Mouse (Mus musculus): ENCODE measurements around the gene Tssk3.
A peak's percentile ranks its signal among the peaks of the same experiment; 100 is the strongest.
"Not testable (repeated sequence)": the region's sequence is repeated elsewhere in the genome, so short reads cannot be mapped to it uniquely, and the experiment has no call there.

Tssk3 gene

DNA sequence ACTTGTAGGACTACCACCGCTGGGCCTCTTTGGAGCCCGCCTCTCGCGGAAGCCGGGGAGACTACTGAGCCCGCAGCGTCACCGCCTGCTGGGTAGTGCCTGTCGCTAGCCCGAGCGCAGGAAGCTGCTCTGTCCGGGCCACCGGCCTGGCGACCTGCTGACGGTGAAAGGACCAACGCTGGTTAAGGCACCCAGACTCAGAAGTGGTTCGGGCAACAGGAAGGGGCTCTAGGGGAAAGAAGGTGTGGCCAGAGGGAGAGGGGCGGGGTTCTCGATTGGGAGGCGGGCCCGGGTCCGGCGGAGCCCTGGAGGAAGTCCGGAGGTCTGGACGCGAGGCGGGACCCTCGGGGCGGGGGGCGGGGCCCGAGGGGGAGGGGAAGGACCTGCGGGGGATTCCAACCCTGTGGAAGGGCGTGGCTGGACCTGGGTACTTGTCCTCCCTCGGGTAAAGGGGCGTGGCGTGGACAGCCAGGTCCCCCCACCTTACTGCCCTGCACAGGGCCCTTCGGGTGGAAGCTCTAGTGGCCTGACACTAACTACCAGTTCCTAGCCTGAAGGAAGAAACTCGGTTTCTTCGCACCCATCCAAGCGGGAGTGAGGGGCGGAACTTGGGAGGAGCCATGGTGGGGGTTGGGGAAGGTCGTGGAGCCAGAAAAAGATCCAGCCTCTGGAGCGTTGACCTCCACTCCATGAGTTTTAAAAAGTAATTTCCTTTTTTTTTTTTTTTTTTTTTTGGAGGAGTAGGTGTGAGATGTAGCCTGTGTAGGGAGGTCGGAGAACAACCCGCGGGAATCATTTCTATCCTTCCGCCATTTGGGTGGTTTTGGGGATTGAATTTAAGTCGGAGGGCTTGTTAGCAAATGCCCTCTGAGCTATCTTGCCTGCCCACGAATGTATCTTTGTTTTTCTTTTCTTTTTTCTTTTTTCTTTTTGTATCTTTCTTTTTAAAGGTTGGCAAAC, 10.1 kb upstream of the Tssk3 start:
- DNase-seq, result peak; percentile 96

DNA sequence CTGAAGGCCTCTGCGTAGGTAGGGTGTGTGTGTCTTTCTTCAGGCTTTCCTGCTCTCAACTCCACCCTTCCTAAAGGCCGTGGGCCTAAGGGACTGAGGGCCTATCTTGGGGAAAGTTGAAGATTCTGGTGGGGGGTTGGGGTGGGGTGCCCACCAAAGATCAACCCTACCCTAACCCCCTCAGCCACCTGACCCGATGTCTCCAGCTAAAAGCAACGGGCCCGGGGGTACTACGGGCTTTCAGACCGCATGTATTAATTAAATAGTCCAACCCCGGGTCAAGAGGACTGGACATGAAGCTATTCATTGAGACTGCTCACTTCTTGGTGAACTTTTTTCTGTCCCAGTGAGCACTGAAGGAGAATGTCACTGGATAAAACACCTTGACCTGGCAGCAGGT, 9.2 kb upstream of the Tssk3 start:
- no peak for DNase-seq

DNA sequence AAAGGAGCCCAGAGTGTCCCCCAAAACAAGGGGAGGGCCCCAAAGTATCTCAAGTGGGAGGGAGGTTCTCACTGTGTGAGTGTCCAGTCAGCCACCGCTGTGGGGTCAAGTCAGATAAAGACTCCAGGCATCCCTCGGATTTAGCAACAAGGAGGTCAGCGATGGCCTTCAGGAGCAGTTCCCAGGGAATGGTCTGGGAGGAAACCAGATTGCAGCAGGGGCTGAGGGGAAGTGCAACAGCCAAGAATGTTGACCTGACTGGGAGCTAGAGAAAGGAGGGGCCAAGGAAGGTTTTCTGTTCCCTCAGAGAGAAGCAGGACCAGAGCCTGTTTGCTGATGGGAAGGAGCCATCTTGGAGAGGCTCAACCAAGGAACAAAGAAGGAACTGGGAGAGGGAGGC, 8.1 kb upstream of the Tssk3 start:
- no peak for DNase-seq

DNA sequence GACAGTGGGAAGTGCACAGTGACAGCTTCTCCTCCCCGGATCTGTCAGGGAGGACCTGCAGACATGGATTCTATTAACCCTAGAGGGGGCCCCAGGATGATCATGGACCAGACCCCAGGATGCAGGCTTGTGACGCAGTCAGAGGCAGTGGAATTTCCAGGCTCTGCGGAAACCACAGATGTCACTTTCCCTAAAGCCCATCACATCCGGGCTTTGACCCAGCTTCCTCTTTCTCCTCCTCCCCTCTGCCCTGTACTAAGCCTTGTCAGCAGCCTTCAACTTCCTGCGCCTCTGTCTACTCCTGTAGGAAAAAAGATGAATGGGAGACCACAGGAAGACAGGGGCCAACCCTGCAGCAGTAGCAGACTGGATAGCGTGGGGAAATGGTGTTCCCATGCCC, 5.8 kb upstream of the Tssk3 start:
- peak; percentile 58 for DNase-seq

DNA sequence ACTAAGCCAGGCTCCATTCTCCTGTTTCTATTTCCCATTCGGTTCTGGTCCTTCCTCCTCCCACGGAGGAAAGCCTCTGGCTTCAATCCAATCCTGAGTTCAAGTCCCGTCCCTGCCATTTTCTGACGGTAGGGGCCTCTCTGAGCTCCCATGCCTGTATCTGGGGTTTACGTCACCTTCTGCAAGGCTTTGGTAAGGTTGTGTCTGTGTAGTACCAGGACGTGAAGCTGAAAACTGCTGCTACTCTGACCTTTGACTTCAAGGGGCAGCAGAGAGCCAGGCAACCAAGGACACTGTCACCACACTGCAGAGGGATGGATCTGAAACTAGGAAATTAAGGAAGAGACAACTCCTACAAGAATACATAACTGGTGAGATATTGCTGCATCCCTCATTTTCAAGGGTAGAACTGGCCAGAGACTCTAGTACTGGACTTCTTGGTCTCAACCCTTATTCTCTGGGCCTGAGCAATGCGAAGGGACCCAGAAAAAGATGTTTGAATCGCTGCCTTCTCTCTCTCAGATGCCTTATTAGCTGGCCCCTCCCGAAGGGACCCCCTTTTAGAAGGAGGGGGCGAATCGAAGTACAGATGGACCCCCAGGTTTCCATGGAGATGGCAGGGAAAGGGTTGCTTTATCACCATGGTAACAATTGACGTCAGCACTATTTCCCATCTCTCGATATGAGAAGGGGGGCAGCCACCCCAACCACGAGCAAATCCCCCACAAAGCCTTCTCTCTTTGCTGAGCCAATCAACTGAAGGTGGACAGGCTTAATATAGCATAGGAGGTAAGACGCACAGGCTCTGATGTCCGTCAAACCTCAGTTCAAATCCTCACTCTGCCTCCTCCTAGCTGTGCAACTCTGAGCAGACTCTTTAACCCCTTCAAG, 5.1 kb upstream of the Tssk3 start:
- peak; percentile 50 for DNase-seq

DNA sequence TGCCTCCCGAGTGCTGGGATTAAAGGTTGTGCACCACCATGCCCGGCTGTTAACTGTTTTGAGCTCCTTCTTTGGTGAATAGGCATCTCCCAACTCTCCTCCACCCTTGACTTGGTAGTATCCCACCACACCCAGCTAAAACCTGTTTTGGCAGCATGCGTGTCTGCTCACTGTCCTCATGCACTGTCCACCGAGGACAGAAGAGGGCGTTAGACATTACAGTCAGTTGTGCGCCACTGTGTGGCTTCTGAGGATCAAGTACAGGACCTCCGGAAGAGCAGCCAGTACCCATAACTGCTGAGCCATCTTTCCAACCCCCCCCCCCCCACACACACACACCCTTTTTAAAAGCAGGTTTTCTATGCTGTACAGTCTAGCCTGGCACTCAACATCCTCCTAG, 3.9 kb upstream of the Tssk3 start:
- DNase-seq, result no peak

DNA sequence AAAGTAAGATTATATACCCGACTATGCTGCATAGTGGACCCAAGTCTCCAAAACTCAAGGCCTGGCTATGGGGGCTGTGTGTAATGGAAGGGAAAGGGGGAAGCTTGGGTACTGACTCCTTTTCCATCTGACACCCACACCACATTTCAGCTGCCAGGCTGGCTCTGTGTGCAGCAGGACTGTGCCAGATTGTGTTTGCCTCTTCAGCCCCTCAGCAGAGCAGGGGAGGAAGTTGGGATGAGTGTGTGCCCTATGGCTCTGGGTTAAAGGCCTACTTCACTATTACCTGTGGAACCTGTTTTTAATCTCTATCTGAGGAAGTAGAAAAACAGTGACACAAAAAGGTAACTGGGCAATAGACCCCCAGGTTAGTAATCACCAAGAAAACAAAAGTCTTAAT, 9.7 kb downstream of the Tssk3 start:
- DNase-seq, result no peak

DNA sequence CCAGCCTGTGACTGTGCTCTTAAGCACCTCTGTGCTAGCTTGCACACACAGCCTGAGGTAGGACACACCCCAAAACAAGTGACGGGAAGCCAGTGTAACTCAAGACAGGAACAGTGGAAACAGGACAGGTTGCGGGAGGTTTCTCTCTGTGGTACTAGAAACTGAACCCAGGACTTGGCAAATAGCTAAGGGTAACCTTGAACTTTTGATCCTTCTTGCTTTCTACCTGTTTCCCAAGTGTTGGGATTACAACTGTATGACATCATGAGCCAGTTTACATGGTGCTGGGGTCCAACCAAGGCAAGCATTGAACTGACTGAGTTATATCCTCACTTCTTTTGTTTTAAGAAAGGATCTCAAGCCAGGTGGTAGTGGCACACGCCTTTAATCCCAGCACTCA, 11.0 kb downstream of the Tssk3 start:
- DNase-seq, result no peak

DNA sequence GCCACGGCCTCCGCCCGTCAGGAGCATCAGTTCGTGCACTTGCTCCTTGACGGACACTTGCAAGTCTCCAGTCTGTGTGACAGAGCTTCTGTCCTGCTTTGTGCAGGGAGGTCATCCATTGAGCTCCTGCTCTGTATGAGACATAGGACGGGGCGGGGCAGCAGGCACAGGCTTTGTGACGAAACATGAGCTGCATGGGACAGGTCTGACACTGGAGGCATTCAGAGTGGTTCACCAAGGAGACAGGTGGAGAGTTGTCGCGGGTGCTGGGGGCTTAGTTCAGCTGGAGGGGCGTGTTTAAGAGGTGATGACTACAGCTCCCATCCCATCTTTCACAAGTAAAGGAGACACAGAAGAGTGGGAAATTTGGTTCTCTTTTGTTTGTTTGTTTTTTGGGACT, 14.8 kb downstream of the Tssk3 start:
- DNase-seq, result no peak

DNA sequence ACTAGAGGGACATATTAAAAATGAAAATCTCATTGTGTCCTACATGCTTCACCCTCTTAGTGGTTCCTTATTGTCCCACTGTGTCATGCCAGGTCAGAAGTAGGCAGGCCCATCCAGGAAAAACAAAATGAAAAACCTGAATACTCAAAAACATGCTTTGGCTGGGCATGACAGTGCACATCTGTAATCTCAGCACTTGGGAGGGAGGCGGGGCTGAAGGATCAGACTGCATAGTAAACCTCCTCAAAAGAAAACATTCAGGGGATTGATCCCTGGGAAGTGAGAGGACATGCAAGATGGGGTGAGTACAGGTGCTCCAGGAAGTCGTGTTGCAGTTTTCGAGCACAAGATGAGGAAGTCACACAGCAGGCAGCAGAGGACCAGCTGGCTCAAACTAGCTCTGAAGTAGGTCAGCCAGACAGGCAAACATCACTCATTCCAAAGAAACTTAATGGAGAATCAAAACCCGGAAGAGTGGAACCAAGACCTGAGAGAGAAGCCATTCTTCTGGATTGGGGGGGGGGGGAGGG, 26.5 kb downstream of the Tssk3 start:
- no peak for DNase-seq

DNA sequence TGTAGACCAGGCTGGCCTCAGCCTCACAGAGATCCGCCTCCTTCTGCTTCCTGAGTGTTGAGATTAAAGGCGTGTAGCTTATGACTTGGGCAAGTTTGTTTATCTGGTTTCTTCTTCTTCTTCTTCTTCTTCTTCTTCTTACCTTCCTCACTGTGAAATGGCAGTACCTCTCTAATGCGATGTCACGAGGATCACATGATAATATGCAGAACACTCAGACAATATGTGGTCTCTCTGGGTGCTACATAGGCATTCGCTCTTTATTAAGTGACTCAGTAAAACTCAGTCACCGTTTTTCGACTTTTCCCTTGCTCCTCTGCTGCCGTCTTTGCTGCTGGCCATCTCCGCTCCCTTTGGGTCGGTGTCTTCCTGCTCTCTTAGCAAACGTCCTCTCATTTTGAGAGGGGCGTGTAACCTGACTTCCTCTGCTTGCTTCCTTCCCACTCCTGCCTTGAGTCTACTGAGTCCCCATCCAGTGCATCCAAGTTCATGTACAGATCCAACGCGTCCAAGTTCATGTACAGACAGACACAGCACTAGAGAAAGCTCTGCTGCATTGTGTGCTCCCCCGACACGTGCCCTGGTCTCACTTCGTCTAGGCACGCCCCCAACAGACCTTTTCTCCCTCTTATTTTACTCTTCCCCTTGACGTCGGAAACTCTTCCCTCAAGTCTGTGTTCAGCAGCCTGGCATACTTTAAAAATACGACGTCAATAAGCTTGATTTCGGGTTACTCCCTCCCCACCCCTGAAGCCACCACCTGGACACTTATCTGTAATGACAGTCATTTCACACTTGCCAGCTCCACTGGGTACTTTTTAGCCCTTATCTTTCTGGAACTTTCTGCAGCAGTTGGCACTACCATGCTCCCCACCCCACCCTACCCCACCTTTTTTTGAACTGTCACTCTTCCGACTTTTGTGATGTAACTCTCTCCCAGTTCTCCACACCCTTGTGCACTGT, 27.4 kb downstream of the Tssk3 start:
- DNase-seq, result no peak

DNA sequence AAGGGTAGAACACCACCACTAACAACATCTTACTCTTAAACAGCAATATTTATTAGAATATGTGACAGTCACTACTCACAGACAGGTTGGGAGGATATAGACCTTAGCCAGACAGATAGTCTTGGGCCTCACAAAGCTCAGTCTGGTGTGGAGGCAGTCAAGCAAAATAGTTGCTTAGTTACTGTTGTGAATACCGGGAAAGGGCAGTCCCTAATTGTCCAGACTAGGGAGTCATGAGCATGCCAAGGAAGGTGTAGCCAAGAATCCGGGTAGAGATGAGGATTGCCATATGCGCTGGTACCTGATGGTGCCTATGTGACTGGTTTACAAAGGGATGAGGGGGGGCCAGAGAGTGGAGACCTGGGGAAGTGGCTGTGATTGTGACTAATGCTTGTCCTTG, 28.7 kb downstream of the Tssk3 start:
- DNase-seq, result no peak

DNA sequence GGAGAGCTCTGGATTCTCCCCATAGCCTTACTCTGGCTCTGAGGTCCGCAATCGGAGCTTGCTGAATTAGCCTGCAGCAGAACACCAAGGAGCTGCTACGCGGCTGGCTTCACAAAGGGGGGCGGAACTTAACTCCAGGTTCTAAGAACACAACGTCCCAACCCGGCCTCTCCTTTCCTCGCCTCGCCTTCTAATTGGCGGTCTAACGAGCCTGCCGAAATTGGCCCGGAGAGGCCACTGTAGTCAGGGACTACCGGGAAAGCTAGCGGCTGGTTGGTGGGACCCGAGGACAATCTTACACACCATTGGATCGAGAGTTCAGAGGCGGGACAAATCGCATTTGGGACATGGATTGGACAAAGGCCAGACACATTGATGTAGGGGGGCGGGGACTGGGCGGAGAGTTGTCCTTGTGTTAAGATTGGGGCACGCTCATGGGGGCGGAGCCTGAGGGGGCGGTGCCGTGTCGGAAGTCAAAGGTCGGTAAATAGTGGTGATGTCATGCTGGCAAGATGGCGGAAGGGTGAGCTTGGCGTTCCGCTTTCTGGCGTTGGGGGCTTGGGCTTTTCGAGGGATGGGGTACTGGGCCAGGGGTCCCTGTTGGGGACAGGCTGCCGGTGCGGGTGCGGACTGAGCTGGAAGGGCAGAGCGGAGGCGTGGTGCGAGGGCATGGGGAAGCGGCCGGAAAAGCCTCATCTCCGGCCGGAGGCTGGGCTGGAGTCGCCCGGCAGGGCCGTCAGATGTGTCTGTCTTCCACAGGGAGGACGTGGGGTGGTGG, 29.4 kb downstream of the Tssk3 start, which contains the start of gene Bsdc1:
TSS of gene Bsdc1 (plus strand) at position 399 of the 778 bp plus-strand sequence.
- DNase-seq, result peak; percentile 100

DNA sequence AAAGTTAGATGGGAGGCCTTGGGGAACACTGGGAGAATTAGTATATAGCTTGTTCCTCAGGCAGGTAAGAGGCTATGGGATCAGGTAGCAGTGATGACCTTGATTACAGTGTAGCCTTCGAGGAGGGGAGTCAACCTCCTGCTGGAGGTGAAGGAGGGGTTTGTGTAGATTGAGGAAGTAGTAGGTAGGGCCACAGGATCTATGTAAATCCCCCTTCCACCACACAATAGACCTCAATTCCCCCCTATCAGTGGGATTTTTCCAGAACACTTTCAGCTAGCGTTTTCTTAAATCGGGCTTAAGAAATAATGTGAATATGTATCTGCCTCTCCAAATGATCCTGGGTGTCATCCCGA, 30.0 kb downstream of the Tssk3 start:
- no peak for DNase-seq

DNA sequence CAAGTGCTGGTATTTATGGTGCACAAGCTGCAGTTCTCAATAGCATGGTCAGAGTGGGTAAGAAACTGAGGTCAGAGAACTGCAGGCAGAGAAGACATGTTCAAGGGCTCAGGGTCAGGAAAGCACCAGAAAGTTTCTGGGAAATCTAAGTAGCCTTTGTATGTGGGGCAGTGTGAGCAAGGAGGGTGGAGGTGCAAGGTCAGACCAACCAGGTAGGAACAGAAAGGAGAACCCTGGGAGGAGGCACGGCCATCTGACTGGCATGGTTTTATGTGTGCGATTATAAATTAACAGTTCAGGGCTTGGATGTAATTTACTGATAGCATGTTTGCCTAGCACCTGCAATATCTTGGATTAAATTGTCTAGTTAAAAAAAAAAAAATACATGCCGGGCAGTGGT, 31.1 kb downstream of the Tssk3 start:
- DNase-seq, result no peak

DNA sequence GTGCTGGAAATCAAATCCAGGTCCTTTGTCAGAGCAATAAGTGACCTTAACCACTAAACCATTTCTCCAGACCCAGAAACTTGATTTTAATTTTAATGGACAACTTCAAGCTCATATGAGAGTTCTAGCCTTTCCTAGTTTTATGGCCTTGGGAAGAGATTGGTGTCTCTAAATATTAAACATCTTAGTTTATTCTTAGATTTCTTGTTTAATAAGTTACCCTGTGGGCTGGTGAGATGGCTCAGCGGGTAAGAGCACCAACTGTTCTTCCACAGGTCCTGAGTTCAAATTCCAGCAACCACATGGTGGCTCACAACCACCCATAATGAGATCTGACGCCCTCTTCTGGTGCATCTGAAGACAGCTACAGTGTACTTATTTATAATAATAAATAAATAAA, 33.5 kb downstream of the Tssk3 start:
- not testable (repeated sequence) for DNase-seq

DNA sequence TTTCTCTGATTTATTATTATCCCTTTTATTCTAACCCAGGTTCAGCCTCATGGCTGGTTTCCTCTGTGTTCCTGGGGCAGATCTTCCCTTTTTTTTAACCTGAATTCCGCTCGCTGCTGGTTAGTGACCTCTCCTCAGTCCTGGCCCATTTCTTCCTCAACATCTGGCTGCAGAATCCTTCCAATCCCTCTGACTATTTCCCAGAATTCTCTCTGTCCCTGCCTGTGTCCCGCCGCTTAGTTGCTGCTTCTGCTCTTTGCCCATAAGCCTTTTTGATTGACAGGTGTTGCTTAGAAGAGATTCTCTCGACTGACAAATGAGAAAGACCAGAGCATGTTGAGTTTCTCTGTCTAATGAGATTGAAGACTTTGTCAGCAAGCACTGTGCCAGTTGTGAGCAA, 34.7 kb downstream of the Tssk3 start:
- DNase-seq, result no peak

DNA sequence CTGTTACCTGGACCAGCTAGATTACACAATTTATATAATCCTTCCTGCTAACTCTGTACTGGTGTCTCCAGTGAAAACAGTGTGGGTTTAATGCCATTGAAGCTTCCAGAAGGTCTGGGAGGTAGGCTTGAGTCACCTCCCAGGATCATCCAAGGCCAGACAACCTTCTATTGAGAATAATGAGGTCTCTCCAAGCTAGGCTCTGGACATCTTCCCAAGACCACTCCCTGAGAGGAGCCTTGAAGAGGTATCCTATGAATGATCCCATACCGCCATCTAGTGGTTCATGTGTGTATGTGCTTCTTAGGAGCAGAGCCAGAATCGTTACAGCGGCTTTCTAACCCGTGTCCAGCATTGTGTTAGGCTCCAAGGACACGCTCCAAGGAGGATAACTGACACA, 35.6 kb downstream of the Tssk3 start:
- DNase-seq, result peak; percentile 87

DNA sequence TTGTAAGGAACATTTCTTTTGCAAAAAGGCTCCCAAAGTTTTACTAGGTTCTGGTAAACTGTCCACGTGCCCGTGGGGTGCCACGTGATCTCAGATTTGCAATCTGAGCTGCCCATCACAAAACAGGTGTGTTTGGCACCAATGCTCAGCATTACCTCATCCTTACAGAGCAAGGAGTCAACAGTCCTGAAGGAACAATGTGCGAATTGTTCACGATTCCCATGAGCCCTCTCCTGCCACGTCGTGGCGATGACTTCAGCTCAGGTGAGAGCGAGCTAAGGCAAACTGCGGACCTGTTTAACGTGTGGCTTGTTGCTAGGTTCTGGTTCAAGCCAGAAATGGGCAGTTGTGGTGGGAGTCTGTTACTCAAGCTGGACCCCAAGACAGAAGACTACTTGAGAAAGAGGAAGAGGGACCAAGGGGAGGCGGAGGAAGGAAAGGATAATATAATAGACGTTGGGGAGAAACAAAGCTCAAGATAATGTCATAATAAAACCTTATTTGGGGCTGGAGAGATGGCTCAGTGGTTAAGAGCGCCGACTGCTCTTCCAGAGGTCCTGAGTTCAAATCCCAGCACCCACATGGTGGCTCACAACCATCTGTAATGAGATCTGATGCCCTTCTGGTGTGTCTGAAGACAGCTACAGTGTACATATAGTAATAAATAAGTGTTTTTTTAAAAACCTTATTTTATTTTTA, 39.2 kb downstream of the Tssk3 start:
- DNase-seq, result no peak

DNA sequence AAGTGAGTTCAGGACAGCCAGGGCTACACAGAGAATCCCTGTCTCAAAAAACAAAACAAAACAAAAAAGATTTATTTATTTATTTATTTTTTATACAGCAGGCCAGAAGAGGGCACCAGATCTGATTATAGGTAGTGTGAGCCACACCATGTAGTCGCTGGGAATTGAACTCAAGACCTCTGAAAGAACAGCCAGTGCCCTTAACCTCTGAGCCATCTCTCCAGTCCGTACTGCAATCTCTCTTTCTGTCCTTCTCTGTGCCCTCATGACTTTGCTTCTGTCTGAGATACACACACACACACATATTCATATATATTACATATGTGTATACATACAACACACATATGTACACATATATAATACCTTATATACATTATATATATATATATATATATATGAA, 40.0 kb downstream of the Tssk3 start:
- DNase-seq, result no peak

DNA sequence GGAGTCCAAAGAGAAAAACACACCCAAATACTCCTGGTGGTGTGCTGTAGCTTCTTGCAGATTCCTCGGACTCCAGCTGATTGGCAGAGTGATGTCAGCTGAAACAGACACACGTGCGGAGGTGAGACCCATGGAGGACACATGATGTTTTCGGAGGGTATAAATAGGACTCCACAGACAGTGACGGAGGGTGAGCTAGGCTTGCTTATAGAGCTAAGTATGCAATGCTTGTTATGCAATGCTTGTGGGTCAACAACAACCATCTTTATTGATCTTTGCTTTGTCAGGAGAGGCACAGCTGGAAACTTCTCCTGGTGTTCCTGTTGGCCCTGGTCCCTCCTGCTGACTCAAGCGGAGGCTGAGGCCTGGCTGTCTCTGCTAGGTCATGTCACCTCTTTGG, 42.1 kb downstream of the Tssk3 start:
- DNase-seq, result no peak
